Mouse (Mus musculus): ENCODE measurements at regions not wholly inside any gene's neighbourhood (a gene's known extent, or its start where the extent isn't known, plus 50 kb on each side); places are given as distances from the start of the nearest gene placed in this dataset.

DNA sequence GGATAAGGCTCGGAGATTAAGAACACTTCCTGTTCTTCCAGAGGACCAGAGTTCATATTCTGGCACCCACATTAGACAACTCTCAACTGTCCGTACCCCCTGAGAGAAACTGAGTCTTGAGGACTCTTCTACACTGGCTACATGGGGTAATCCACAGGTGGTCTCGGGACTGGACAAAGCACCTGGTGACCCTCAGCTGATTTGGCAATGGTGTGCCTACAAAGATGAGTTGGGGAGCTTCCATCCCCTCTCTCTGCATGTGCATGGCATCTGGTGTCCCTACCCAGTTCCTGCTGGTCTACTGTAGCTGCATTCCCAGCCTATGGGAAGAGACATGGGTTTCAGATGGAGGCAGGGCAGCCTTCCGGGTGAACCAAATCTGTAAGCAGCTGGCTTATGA, 61.2 kb upstream of the Kcnj15 start:
- WGBS, result 71% methylated on average over 4 of the region's 4 CpGs
- H3K4me1 ChIP-seq, result no peaks in the 10 kb centered on the region
- H3K9me3 ChIP-seq (replicated peaks), result no peaks in the 10 kb centered on the region

GRCm38 (mm10) chr16:95196622-95197021, 60.7 kb upstream of the Kcnj15 start:
- Histone ChIP-seq H3K36me3 (no peaks in the 10 kb centered on the region), H3K4me3 (replicated peaks) (no peak overlapping the region), H3K27ac (replicated peaks) (no peak overlapping the region), H3K4me2 (replicated peaks) (no peak overlapping the region), H3K9me3 (replicated peaks) (no peaks in the 10 kb centered on the region), H3K27me3 (peaks cover 4% of the 10 kb centered on the region; the same call in 1 of the 2 replicates), H3K4me1 (no peaks in the 10 kb centered on the region), H3K9ac (no peak overlapping the region)
- 0% methylated on average over 1 of the region's 1 CpGs for WGBS
- no peak for ATAC-seq (ENCODE audit: insufficient number of reproducible peaks, low FRiP score, low TSS enrichment, low read depth)

More for the DNA sequence above, 61.2 kb upstream of the Kcnj15 start:
- Histone ChIP-seq H3K27me3 (peaks cover 4% of the 10 kb centered on the region; the same call in 1 of the 2 replicates), H3K36me3 (no peaks in the 10 kb centered on the region), H3K9ac (no peak overlapping the region), H3K4me2 (replicated peaks) (no peak overlapping the region), H3K4me3 (replicated peaks) (no peak overlapping the region), H3K27ac (replicated peaks) (no peak overlapping the region)
- ATAC-seq (ENCODE audit: insufficient number of reproducible peaks, low FRiP score, low TSS enrichment, low read depth), result no peak

- Histone ChIP-seq H3K4me3 (replicated peaks) (no peak overlapping the region), H3K4me2 (replicated peaks) (no peak overlapping the region), H3K27ac (replicated peaks) (no peak overlapping the region), H3K9ac (no peak overlapping the region), H3K27me3 (peaks cover 4% of the 10 kb centered on the region; the same call in 1 of the 2 replicates), H3K36me3 (no peaks in the 10 kb centered on the region), H3K4me1 (0 out of 2 replicates have a peak, but pooled peaks cover 5% of the 10 kb centered on the region), H3K9me3 (replicated peaks) (no peaks in the 10 kb centered on the region)
- WGBS, result 55% methylated on average over 19 of the region's 19 CpGs
- no peak for ATAC-seq (ENCODE audit: insufficient number of reproducible peaks, low FRiP score, low TSS enrichment, low read depth)
Measured at GRCm38 (mm10) chr16:95198795-95199563, 58.4 kb upstream of the Kcnj15 start.

DNA sequence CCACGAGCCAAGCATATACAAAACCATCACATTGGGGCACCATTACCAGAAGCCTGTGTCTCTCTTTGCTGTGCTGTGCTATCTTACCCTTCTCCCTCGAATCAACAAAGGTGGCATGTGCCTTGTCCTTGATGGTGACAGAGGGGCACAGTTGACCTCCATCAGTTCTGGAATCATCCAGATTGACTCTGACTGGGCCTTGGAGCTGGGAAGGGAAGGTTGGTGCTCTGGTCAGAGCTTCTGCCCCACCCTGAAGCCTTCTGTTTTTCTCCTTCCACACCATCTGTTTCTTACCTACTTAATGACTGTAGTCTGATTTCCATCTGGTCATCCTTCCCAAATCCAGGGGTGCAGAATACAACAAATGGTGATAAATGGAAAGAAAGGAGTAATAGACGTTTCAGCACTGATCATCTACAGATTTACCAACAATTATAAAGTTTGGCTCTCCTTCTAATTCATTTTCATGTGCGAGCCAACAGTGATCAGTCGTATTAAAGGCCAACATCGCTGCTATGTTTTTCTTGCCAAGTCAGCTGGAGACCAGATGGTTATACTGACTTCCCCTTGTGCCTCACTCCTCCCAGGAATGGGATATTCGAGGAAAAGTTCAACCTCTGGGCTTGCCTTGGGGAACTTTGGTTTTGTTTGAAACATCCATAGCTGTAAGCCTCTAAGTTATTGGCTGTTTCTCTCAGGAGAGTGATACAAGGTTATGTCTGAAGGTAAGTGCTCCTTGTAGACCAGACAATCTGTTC, 55.1 kb upstream of the Kcnj15 start:
- Histone ChIP-seq H3K4me1 (0 out of 2 replicates have a peak, but pooled peaks cover 5% of the 10 kb centered on the region), H3K9ac (no peak overlapping the region), H3K9me3 (replicated peaks) (no peaks in the 10 kb centered on the region), H3K27ac (replicated peaks) (0 out of 2 replicates have a peak overlapping the region, but pooled peaks have one; percentile 23), H3K4me2 (replicated peaks) (no peak overlapping the region), H3K36me3 (no peaks in the 10 kb centered on the region), H3K4me3 (replicated peaks) (no peak overlapping the region), H3K27me3 (no peaks in the 10 kb centered on the region)
- 50% methylated on average over 7 of the region's 7 CpGs for WGBS
- ATAC-seq (ENCODE audit: insufficient number of reproducible peaks, low FRiP score, low TSS enrichment, low read depth), result no peak

- ATAC-seq (ENCODE audit: insufficient number of reproducible peaks, low FRiP score, low TSS enrichment, low read depth), result no peak
- H3K36me3 ChIP-seq, result no peaks in the 10 kb centered on the region
- H3K27ac ChIP-seq (replicated peaks), result 0 out of 2 replicates have a peak overlapping the region, but pooled peaks have one; percentile 23
- no peaks in the 10 kb centered on the region for H3K27me3 ChIP-seq
- H3K4me1 ChIP-seq, result 0 out of 2 replicates have a peak, but pooled peaks cover 5% of the 10 kb centered on the region
- H3K9ac ChIP-seq, result no peak overlapping the region
- H3K4me2 ChIP-seq (replicated peaks), result no peak overlapping the region
- H3K4me3 ChIP-seq (replicated peaks), result no peak overlapping the region
- 78% methylated on average over 3 of the region's 3 CpGs for WGBS
- no peaks in the 10 kb centered on the region for H3K9me3 ChIP-seq (replicated peaks)
Measured at GRCm38 (mm10) chr16:95203026-95203425, 54.3 kb upstream of the Kcnj15 start.

DNA sequence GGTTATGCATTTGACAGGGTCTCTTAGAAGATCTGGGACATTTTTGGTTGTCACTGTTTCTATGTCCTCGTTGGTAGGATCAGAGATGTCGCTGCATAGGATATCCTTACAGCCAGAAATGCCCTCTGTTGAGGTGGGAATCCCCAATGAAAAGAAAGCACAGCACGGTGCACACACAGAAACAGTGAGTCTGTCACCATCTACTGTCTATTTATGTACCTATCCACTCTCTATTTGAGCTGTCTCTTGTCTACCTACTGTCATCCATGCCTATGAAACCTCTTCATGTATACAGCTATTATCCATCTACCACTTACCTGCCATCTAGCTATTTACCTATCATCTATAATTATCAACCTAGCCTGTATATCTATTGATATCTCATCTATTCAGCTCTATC, 53.6 kb upstream of the Kcnj15 start:
- H3K9me3 ChIP-seq (replicated peaks), result no peaks in the 10 kb centered on the region
- no peak overlapping the region for H3K4me2 ChIP-seq (replicated peaks)
- no peak overlapping the region for H3K4me3 ChIP-seq (replicated peaks)
- no peak overlapping the region for H3K27ac ChIP-seq (replicated peaks)
- H3K4me1 ChIP-seq, result 0 out of 2 replicates have a peak, but pooled peaks cover 5% of the 10 kb centered on the region
- 87% methylated on average over 3 of the region's 3 CpGs for WGBS
- H3K9ac ChIP-seq, result no peak overlapping the region
- H3K27me3 ChIP-seq, result no peaks in the 10 kb centered on the region
- H3K36me3 ChIP-seq, result no peaks in the 10 kb centered on the region
- ATAC-seq (ENCODE audit: insufficient number of reproducible peaks, low FRiP score, low TSS enrichment, low read depth), result no peak

- Histone ChIP-seq H3K4me1 (0 out of 2 replicates have a peak, but pooled peaks cover 5% of the 10 kb centered on the region), H3K4me2 (replicated peaks) (no peak overlapping the region), H3K9ac (no peak overlapping the region), H3K27ac (replicated peaks) (no peak overlapping the region), H3K36me3 (no peaks in the 10 kb centered on the region), H3K9me3 (replicated peaks) (no peaks in the 10 kb centered on the region), H3K4me3 (replicated peaks) (no peak overlapping the region), H3K27me3 (no peaks in the 10 kb centered on the region)
- no peak for ATAC-seq (ENCODE audit: insufficient number of reproducible peaks, low FRiP score, low TSS enrichment, low read depth)
- 90% methylated on average over 6 of the region's 6 CpGs for WGBS
Measured at GRCm38 (mm10) chr16:95204507-95204906, 52.9 kb upstream of the Kcnj15 start.

- no peak overlapping the region for H3K9ac ChIP-seq
- no peaks in the 10 kb centered on the region for H3K9me3 ChIP-seq (replicated peaks)
- H3K36me3 ChIP-seq, result no peaks in the 10 kb centered on the region
- H3K27me3 ChIP-seq, result no peaks in the 10 kb centered on the region
- no peak overlapping the region for H3K4me3 ChIP-seq (replicated peaks)
- 86% methylated on average over 5 of the region's 5 CpGs for WGBS
- no peak for ATAC-seq (ENCODE audit: insufficient number of reproducible peaks, low FRiP score, low TSS enrichment, low read depth)
- no peak overlapping the region for H3K4me2 ChIP-seq (replicated peaks)
- H3K27ac ChIP-seq (replicated peaks), result no peak overlapping the region
- 0 out of 2 replicates have a peak, but pooled peaks cover 5% of the 10 kb centered on the region for H3K4me1 ChIP-seq
Measured at GRCm38 (mm10) chr16:95206445-95206844, 50.9 kb upstream of the Kcnj15 start.

GRCm38 (mm10) chr16:95207547-95207946, 49.8 kb upstream of the Kcnj15 start:
- Histone ChIP-seq H3K27me3 (no peaks in the 10 kb centered on the region), H3K36me3 (no peaks in the 10 kb centered on the region), H3K4me3 (replicated peaks) (no peak overlapping the region), H3K9me3 (replicated peaks) (no peaks in the 10 kb centered on the region), H3K27ac (replicated peaks) (no peak overlapping the region), H3K4me2 (replicated peaks) (no peak overlapping the region), H3K9ac (no peak overlapping the region), H3K4me1 (0 out of 2 replicates have a peak, but pooled peaks cover 5% of the 10 kb centered on the region)
- ATAC-seq (ENCODE audit: insufficient number of reproducible peaks, low FRiP score, low TSS enrichment, low read depth), result no peak
- WGBS, result 66% methylated on average over 6 of the region's 6 CpGs

All from embryonic facial prominence, embryonic 15.5 days (tissue).